Mouse (Mus musculus): ENCODE data around the gene AK157302. TPM values are rescaled to one million over a fixed set of nuclear protein-coding genes. Genes with fewer than 3 reads are reported as not detected.

AK157302 gene
- polyA plus RNA-seq (2015; fragmentation: Nextera tagmentation; extraction: Ambion mirVana), result 1.0 and 1.2 TPM in 2 replicates

GRCm38 (mm10) chr13:21495080-21495479, at the start of gene AK157302:
Gene AK157302, plus strand, starts transcription at chr13:21495223.

GRCm38 (mm10) chr13:21453449-21453848, 41.6 kb upstream of the AK157302 start, which contains the start of gene Zscan26:
Gene Zscan26, minus strand, starts transcription at chr13:21453730.

GRCm38 (mm10) chr13:21468061-21469019, 26.7 kb upstream of the AK157302 start, which contains the start of gene Nkapl:
Gene Nkapl, minus strand, starts transcription at chr13:21468509.

GRCm38 (mm10) chr13:21478759-21479670, 16.0 kb upstream of the AK157302 start, which contains the start of the genes Zkscan4 and Gm10065:
Gene Zkscan4, plus strand, starts transcription at chr13:21478907.
Gene Gm10065, minus strand, starts transcription at chr13:21479441.

GRCm38 (mm10) chr13:21501182-21501581, 6.2 kb downstream of the AK157302 start, which contains the start of gene Gm11273:
Gene Gm11273, minus strand, starts transcription at chr13:21501418.

GRCm38 (mm10) chr13:21530781-21531201, 35.8 kb downstream of the AK157302 start, which contains the start of gene Zkscan8:
Gene Zkscan8, minus strand, starts transcription at chr13:21531120.

GRCm38 (mm10) chr13:21542708-21543107, 47.7 kb downstream of the AK157302 start, which contains the start of gene Olfr1366:
Gene Olfr1366, minus strand, starts transcription at chr13:21542808.

MicroRNA genes within 50 kb of the gene (microRNA counts, 519-probe panel; counts per million panel counts)
- microRNA mmu-miR-1896, result 88.3 counts per million

Other genes starting within 250 kb of the AK157302 start
- not detected in 2 replicates for gene Gpx5, start 202.5 kb upstream of the AK157302 start, polyA plus RNA-seq (2015; fragmentation: Nextera tagmentation; extraction: Ambion mirVana)
- not detected in 2 replicates for gene Gpx6, start 183.1 kb upstream of the AK157302 start, polyA plus RNA-seq (2015; fragmentation: Nextera tagmentation; extraction: Ambion mirVana)
- gene Olfr1367, start 148.3 kb upstream of the AK157302 start, polyA plus RNA-seq (2015; fragmentation: Nextera tagmentation; extraction: Ambion mirVana), result not detected in 2 replicates
- 4.2 and 5.2 TPM in 2 replicates for gene Zscan12, start 132.4 kb upstream of the AK157302 start, polyA plus RNA-seq (2015; fragmentation: Nextera tagmentation; extraction: Ambion mirVana)
- 38.2 TPM in 2 replicates for gene Zkscan3, start 92.5 kb upstream of the AK157302 start, polyA plus RNA-seq (2015; fragmentation: Nextera tagmentation; extraction: Ambion mirVana)
- 0.99 and 1.4 TPM in 2 replicates for gene Pgbd1, start 54.2 kb upstream of the AK157302 start, polyA plus RNA-seq (2015; fragmentation: Nextera tagmentation; extraction: Ambion mirVana)
- gene Zscan26, start 41.5 kb upstream of the AK157302 start, polyA plus RNA-seq (2015; fragmentation: Nextera tagmentation; extraction: Ambion mirVana), result 10.8 and 14.9 TPM in 2 replicates
- gene Nkapl, start 26.7 kb upstream of the AK157302 start, polyA plus RNA-seq (2015; fragmentation: Nextera tagmentation; extraction: Ambion mirVana), result 1.5 and 2.1 TPM in 2 replicates
- 0.96 and 1.4 TPM in 2 replicates for gene Zkscan4, start 16.3 kb upstream of the AK157302 start, polyA plus RNA-seq (2015; fragmentation: Nextera tagmentation; extraction: Ambion mirVana)
- gene Gm10065, start 15.8 kb upstream of the AK157302 start, polyA plus RNA-seq (2015; fragmentation: Nextera tagmentation; extraction: Ambion mirVana), result not detected in 2 replicates
- 6.8 and 8.6 TPM in 2 replicates for gene Gm11273, start 6.2 kb downstream of the AK157302 start, polyA plus RNA-seq (2015; fragmentation: Nextera tagmentation; extraction: Ambion mirVana)
- 1.9 and 2.4 TPM in 2 replicates for gene Zkscan8, start 35.9 kb downstream of the AK157302 start, polyA plus RNA-seq (2015; fragmentation: Nextera tagmentation; extraction: Ambion mirVana)
- 0.06 TPM in 1 of 2 replicates, not detected in the other for gene Olfr1366, start 47.6 kb downstream of the AK157302 start, polyA plus RNA-seq (2015; fragmentation: Nextera tagmentation; extraction: Ambion mirVana)
- 0.07 TPM in 1 of 2 replicates, not detected in the other for gene Olfr1535, start 64.7 kb downstream of the AK157302 start, polyA plus RNA-seq (2015; fragmentation: Nextera tagmentation; extraction: Ambion mirVana)
- gene Olfr1364, start 86.5 kb downstream of the AK157302 start, polyA plus RNA-seq (2015; fragmentation: Nextera tagmentation; extraction: Ambion mirVana), result not detected in 2 replicates
- not detected in 2 replicates for gene Olfr1362, start 118.8 kb downstream of the AK157302 start, polyA plus RNA-seq (2015; fragmentation: Nextera tagmentation; extraction: Ambion mirVana)
- gene Olfr11, start 147.3 kb downstream of the AK157302 start, polyA plus RNA-seq (2015; fragmentation: Nextera tagmentation; extraction: Ambion mirVana), result not detected in 2 replicates
- gene Olfr1361, start 168.2 kb downstream of the AK157302 start, polyA plus RNA-seq (2015; fragmentation: Nextera tagmentation; extraction: Ambion mirVana), result not detected in 2 replicates
- gene Olfr1360, start 182.2 kb downstream of the AK157302 start, polyA plus RNA-seq (2015; fragmentation: Nextera tagmentation; extraction: Ambion mirVana), result not detected in 2 replicates
- not detected in 2 replicates for gene Olfr1359, start 202.9 kb downstream of the AK157302 start, polyA plus RNA-seq (2015; fragmentation: Nextera tagmentation; extraction: Ambion mirVana)
- gene Hist1h2bl, start 220.9 kb downstream of the AK157302 start, polyA plus RNA-seq (2015; fragmentation: Nextera tagmentation; extraction: Ambion mirVana), result 4.7 and 5.7 TPM in 2 replicates
- gene Hist1h2ai, start 221.2 kb downstream of the AK157302 start, polyA plus RNA-seq (2015; fragmentation: Nextera tagmentation; extraction: Ambion mirVana), result 57.8 and 92.8 TPM in 2 replicates
- gene Hist1h3h, start 222.4 kb downstream of the AK157302 start, polyA plus RNA-seq (2015; fragmentation: Nextera tagmentation; extraction: Ambion mirVana), result 33.5 and 37.1 TPM in 2 replicates
- 7.3 and 10.3 TPM in 2 replicates for gene Hist1h2bm, start 226.8 kb downstream of the AK157302 start, polyA plus RNA-seq (2015; fragmentation: Nextera tagmentation; extraction: Ambion mirVana)
- 0.62 and 0.67 TPM in 2 replicates for gene Hist1h4j, start 239.8 kb downstream of the AK157302 start, polyA plus RNA-seq (2015; fragmentation: Nextera tagmentation; extraction: Ambion mirVana)